Mouse (Mus musculus): ENCODE measurements at regions not wholly inside any gene's neighbourhood (a gene's known extent, or its start where the extent isn't known, plus 50 kb on each side); places are given as distances from the start of the nearest gene placed in this dataset.
"Not testable (repeated sequence)": the region's sequence is repeated elsewhere in the genome, so short reads cannot be mapped to it uniquely, and the experiment has no call there.

DNA sequence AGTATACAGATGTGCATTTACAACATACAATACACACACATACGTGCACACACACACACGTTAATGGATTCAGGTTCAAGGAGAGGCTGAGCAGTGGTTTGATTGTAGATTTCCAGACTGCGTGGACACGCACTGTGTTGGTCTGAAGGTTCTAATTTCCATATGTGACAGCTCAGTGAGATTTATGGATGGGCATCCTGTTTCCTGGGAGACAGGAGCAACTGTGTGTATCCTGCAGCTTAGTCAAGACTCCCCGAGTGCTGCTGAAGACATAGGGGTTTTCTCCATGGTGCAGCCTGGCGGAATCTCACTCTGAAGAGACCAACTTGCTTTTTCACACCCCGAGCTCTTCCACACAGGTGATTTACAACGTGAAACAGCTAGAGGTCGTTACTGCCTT lies 119.3 kb upstream of the Foxk1 start:
- H3K4me3 ChIP-seq (ENCODE audit: control insufficient read depth, low read depth, low read length): no peak overlapping the region
- TF ChIP-seq POLR2A (IDR thresholded peaks at IDR 0.05; ENCODE audit: control insufficient read depth, low read depth, low read length) (no peak), CTCF (IDR thresholded peaks at IDR 0.05; ENCODE audit: control insufficient read depth, insufficient read depth, insufficient replicate concordance, low read depth, low read length) (no peak)
- no peak overlapping the region for H3K27ac ChIP-seq (ENCODE audit: control insufficient read depth, insufficient read depth, low read depth, low read length)
- no peaks in the 10 kb centered on the region for H3K27me3 ChIP-seq (ENCODE audit: control insufficient read depth, insufficient read depth, low read length)
- no peaks in the 10 kb centered on the region; the same call in none of the 2 replicates for H3K4me1 ChIP-seq (ENCODE audit: control insufficient read depth, insufficient read depth, low read length)
- H3K36me3 ChIP-seq (ENCODE audit: control insufficient read depth, insufficient read depth, low read length): no peaks in the 10 kb centered on the region

DNA sequence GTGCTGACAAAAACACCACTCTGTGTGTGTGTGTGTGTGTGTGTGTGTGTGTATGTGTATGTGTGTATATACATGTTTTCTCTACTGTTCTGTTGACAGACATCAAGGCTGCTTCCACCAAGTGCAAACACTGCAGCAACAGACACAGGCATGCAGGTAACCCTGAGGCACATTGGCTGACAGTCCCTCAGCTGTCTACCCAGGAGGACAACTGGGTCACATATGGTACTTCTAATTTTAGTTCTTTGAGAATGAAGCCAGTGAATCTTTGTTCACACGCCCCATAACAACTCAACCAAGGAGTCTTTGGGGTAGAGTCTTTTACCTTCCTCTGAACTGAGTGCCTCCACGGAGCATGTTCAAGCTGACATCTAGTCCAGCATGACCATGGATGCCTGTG lies 113.3 kb upstream of the Foxk1 start:
- no peaks in the 10 kb centered on the region for H3K27me3 ChIP-seq (ENCODE audit: control insufficient read depth, insufficient read depth, low read length)
- H3K27ac ChIP-seq (ENCODE audit: control insufficient read depth, insufficient read depth, low read depth, low read length): no peak overlapping the region
- no peak for TF ChIP-seq CTCF (IDR thresholded peaks at IDR 0.05; ENCODE audit: control insufficient read depth, insufficient read depth, insufficient replicate concordance, low read depth, low read length)
- TF ChIP-seq POLR2A (IDR thresholded peaks at IDR 0.05; ENCODE audit: control insufficient read depth, low read depth, low read length): no peak
- no peaks in the 10 kb centered on the region for H3K4me1 ChIP-seq (ENCODE audit: control insufficient read depth, insufficient read depth, low read length)
- no peak overlapping the region for H3K4me3 ChIP-seq (ENCODE audit: control insufficient read depth, low read depth, low read length)
- H3K36me3 ChIP-seq (ENCODE audit: control insufficient read depth, insufficient read depth, low read length): no peaks in the 10 kb centered on the region

DNA sequence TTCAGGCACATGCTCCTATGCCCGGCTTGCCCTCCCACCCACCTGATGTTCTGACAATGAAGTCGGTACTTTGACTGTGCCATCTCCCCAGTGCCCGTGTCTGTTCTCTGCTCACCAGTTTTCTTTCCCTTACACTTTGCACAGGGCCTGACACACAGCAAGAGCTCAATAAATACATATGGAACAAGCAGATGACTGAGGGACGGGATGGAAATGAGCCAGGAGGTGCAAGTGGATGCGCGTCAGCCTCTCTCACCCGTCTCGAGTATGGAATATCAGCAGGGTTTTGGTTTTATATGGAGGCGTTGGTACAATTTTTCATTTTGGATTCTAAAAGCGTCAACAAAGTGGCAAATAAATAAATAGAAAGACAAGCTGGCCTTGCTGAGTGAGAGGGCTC lies 109.8 kb upstream of the Foxk1 start:
- TF ChIP-seq CTCF (IDR thresholded peaks at IDR 0.05; ENCODE audit: control insufficient read depth, insufficient read depth, insufficient replicate concordance, low read depth, low read length): no peak
- no peak for TF ChIP-seq POLR2A (IDR thresholded peaks at IDR 0.05; ENCODE audit: control insufficient read depth, low read depth, low read length)

DNA sequence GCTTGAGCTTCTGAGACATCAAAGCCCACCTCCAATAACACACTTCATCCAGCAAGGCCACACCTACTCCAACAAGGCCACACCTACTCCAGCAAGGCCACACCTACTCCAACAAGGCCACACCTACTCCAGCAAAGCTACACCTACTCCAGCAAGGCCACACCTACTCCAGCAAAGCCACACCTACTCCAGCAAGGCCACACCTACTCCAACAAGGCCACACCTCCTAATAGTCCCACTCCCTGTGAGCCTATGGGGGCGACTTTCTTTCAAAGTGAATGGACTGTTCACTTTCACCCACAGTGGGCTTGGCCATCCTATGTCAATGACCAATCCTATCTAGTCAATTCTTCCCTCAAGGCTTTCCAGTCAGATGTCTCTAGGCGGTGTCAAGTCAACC lies 104.9 kb upstream of the Foxk1 start:
- H3K27me3 ChIP-seq (ENCODE audit: control insufficient read depth, insufficient read depth, low read length); H3K36me3 ChIP-seq (ENCODE audit: control insufficient read depth, insufficient read depth, low read length); H3K27ac ChIP-seq (ENCODE audit: control insufficient read depth, insufficient read depth, low read depth, low read length); H3K4me3 ChIP-seq (ENCODE audit: control insufficient read depth, low read depth, low read length); H3K4me1 ChIP-seq (ENCODE audit: control insufficient read depth, insufficient read depth, low read length): not testable (repeated sequence)

More for the DNA sequence above, 109.8 kb upstream of the Foxk1 start:
- Histone ChIP-seq H3K4me1 (ENCODE audit: control insufficient read depth, insufficient read depth, low read length) (no peaks in the 10 kb centered on the region), H3K4me3 (ENCODE audit: control insufficient read depth, low read depth, low read length) (no peak overlapping the region), H3K27me3 (ENCODE audit: control insufficient read depth, insufficient read depth, low read length) (no peaks in the 10 kb centered on the region), H3K36me3 (ENCODE audit: control insufficient read depth, insufficient read depth, low read length) (no peaks in the 10 kb centered on the region), H3K27ac (ENCODE audit: control insufficient read depth, insufficient read depth, low read depth, low read length) (no peak overlapping the region)

DNA sequence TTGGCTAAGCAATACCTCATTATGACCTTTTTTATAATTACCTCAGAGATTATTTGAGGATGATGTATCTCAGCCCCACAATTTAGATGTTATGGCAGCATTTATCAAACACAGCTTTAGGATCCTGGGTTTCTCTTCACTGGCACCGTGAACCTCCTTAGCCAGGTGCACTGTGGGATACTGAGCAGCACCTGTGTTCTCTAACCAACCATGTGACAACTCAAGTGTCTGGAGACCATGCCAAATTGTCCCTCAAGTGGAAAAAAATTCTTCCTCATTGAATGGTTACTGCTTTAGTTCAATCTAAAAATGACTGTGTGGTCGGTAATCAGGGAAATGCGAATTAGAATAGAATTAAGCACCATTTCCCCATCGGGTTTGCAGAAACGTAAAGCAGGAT lies 101.7 kb upstream of the Foxk1 start:
- no peak for TF ChIP-seq POLR2A (IDR thresholded peaks at IDR 0.05; ENCODE audit: control insufficient read depth, low read depth, low read length)
- no peak for TF ChIP-seq CTCF (IDR thresholded peaks at IDR 0.05; ENCODE audit: control insufficient read depth, insufficient read depth, insufficient replicate concordance, low read depth, low read length)
- no peaks in the 10 kb centered on the region for H3K27me3 ChIP-seq (ENCODE audit: control insufficient read depth, insufficient read depth, low read length)
- no peaks in the 10 kb centered on the region; the same call in 1 of the 2 replicates for H3K4me1 ChIP-seq (ENCODE audit: control insufficient read depth, insufficient read depth, low read length)
- H3K36me3 ChIP-seq (ENCODE audit: control insufficient read depth, insufficient read depth, low read length): no peaks in the 10 kb centered on the region
- H3K4me3 ChIP-seq (ENCODE audit: control insufficient read depth, low read depth, low read length): no peak overlapping the region
- H3K27ac ChIP-seq (ENCODE audit: control insufficient read depth, insufficient read depth, low read depth, low read length): no peak overlapping the region

DNA sequence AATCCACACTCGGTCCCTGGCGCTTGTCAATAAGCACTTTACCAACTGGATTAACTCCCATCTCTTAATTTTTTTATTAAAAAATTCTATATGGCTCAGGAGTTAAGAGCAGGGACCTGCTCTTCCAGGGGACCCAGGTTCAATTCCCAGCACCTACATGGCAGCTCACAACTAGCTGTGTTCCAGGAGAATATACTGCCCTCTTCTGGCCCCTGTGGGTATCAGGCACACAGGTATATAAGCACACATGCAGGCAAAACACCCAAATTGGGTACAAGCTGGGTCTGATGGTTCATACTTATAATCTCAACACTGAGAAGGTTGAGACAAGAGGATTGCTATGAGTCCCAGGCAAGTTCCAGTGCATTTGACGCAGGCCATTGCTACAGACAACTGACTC lies 92.8 kb upstream of the Foxk1 start:
- H3K36me3 ChIP-seq (ENCODE audit: control insufficient read depth, insufficient read depth, low read length): no peaks in the 10 kb centered on the region
- no peak overlapping the region for H3K4me3 ChIP-seq (ENCODE audit: control insufficient read depth, low read depth, low read length)
- H3K27me3 ChIP-seq (ENCODE audit: control insufficient read depth, insufficient read depth, low read length): no peaks in the 10 kb centered on the region
- TF ChIP-seq POLR2A (IDR thresholded peaks at IDR 0.05; ENCODE audit: control insufficient read depth, low read depth, low read length) (no peak), CTCF (IDR thresholded peaks at IDR 0.05; ENCODE audit: control insufficient read depth, insufficient read depth, insufficient replicate concordance, low read depth, low read length) (no peak)
- H3K4me1 ChIP-seq (ENCODE audit: control insufficient read depth, insufficient read depth, low read length): no peaks in the 10 kb centered on the region; the same call in 1 of the 2 replicates
- no peak overlapping the region for H3K27ac ChIP-seq (ENCODE audit: control insufficient read depth, insufficient read depth, low read depth, low read length)

DNA sequence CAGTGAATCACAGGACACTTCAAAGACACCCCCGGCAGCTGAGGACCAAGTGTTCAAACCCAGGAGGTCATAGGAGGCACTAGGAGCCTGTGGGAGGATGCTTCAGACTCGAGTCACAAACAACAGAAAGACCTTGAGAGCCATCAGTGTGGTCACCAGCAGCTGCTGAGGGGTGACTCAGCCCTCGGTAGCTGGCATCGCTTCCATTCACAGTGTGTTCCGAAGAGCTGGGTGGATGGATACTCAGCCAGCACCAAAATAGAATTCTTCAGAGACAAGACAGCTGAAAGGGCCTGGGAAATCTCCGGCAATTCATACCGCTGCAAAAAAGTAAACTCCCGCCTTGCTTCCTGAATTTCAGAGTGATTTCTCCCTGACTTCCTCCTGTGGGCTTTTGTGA lies 87.4 kb upstream of the Foxk1 start:
- Histone ChIP-seq H3K27me3 (ENCODE audit: control insufficient read depth, insufficient read depth, low read length) (no peaks in the 10 kb centered on the region), H3K4me3 (ENCODE audit: control insufficient read depth, low read depth, low read length) (no peak overlapping the region), H3K27ac (ENCODE audit: control insufficient read depth, insufficient read depth, low read depth, low read length) (peak overlapping the region; percentile 34), H3K4me1 (ENCODE audit: control insufficient read depth, insufficient read depth, low read length) (peaks cover 5% of the 10 kb centered on the region), H3K36me3 (ENCODE audit: control insufficient read depth, insufficient read depth, low read length) (no peaks in the 10 kb centered on the region)
- TF ChIP-seq CTCF (IDR thresholded peaks at IDR 0.05; ENCODE audit: control insufficient read depth, insufficient read depth, insufficient replicate concordance, low read depth, low read length) (no peak), POLR2A (IDR thresholded peaks at IDR 0.05; ENCODE audit: control insufficient read depth, low read depth, low read length) (no peak)

DNA sequence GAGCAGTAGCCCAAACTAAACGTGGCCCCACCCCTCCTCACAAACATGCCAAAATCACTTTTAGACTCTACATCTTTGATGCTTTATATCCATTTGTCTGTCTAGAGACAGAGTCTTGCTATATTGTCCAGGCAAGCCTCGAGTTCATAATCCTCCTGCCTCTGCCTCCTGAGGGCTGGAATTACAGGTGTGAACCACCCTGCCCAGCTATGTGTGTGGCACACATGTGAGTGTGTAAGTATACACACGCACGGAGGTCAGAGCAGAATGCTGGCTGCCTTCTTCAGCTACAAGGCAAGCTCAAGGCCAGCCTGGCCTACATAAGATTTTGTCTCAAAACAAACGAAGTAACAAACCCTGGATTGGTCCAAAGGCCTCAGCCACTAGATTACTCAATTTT lies 86.8 kb upstream of the Foxk1 start:
- Histone ChIP-seq H3K27me3 (ENCODE audit: control insufficient read depth, insufficient read depth, low read length) (no peaks in the 10 kb centered on the region), H3K4me1 (ENCODE audit: control insufficient read depth, insufficient read depth, low read length) (peaks cover 5% of the 10 kb centered on the region), H3K27ac (ENCODE audit: control insufficient read depth, insufficient read depth, low read depth, low read length) (peak overlapping the region; percentile 32; the same call in 1 of the 2 replicates), H3K4me3 (ENCODE audit: control insufficient read depth, low read depth, low read length) (no peak overlapping the region), H3K36me3 (ENCODE audit: control insufficient read depth, insufficient read depth, low read length) (no peaks in the 10 kb centered on the region)
- TF ChIP-seq POLR2A (IDR thresholded peaks at IDR 0.05; ENCODE audit: control insufficient read depth, low read depth, low read length) (no peak), CTCF (IDR thresholded peaks at IDR 0.05; ENCODE audit: control insufficient read depth, insufficient read depth, insufficient replicate concordance, low read depth, low read length) (no peak)

Data from testis, adult 2 months (tissue).